ENCODE assay signal across 32 mouse cellular contexts in the genomic region with DNA sequence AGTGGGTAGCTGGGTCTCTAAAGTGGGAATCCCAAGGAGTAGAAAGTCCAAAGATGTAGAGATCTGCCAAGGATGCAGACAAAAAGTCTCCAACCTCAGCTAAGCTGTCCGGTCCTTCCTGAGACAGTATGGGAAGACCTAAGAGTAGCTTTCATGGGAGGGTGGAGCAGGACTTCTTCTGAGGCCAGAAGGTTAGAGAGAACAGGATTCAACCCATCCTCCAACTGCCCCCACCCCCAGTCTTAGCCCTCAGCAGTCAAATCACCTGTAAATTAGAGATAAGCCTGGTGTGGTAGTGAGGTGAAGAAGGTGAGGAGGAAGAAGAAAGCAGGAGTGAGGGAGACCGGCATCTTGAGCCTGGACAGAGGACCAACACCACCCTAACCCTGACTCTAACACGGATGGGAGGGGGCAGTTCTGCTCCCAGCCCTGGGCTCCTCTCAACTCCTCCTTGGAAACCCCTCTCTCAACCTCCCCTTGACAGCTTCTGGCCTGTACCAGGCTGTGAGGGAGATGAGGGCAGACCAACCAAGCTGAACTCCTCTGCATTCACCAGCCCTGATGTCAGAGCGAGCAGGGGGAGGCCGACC. TPM values are rescaled to one million over a fixed set of nuclear protein-coding genes. Genes with fewer than 3 reads are reported as not detected.
DNase-seq lines count a peak whose midpoint lies in the region; ATAC-seq and TF ChIP-seq lines count a peak whose summit lies in the region.
"Had no signal": no experiment of that assay in that cellular context is flagged by ENCODE, and none has a peak within 500 bp of the region (broad histone marks: within the 10 kb centered on the region; RNA-seq: fewer than 3 reads in every experiment).

No protein-coding gene starts in this region.

- intact Hi-C loops in heart, postnatal 25 days (cut with DNase I), result no loop called here
- intact Hi-C loops in heart, postnatal 10 days (cut with DNase I), result no loop called here

- H3K4me2 ChIP-seq in heart, embryonic 15.5 days, result peak overlapping the region; percentile 37
- peak overlapping the region; percentile 52 for H3K4me2 ChIP-seq in heart, postnatal 0 days (ENCODE audit: low read depth, low read length)
- H3K4me2 ChIP-seq: embryonic facial prominence, embryonic 13.5 days; hindbrain, embryonic 13.5 days; lung, embryonic 14.5 days; neural tube, embryonic 15.5 days had no signal

- H3K27ac ChIP-seq in heart, embryonic 10.5 days, result peak overlapping the region; percentile 93
- H3K27ac ChIP-seq in heart, embryonic 15.5 days, result peak overlapping the region; percentile 95
- H3K27ac ChIP-seq in heart, postnatal 0 days (ENCODE audit: low read depth), result peak overlapping the region; percentile 86
- H3K27ac ChIP-seq: embryonic facial prominence, embryonic 13.5 days; forebrain, embryonic 10.5 days; hindbrain, embryonic 13.5 days; liver, embryonic 14.5 days; neural tube, embryonic 15.5 days had no signal

- no peaks in the 10 kb centered on the region for H3K36me3 ChIP-seq in heart, embryonic 10.5 days
- H3K36me3 ChIP-seq in heart, embryonic 15.5 days, result no peaks in the 10 kb centered on the region
- H3K36me3 ChIP-seq in heart, postnatal 0 days (replicated peaks; ENCODE audit: control insufficient read depth, insufficient read depth, low read length), result no peaks in the 10 kb centered on the region
- H3K36me3 ChIP-seq: embryonic facial prominence, embryonic 13.5 days; forebrain, embryonic 10.5 days; hindbrain, embryonic 13.5 days; neural tube, embryonic 15.5 days had no signal

- ATAC-seq in heart, embryonic 15.5 days (replicated peaks; ENCODE audit: insufficient number of reproducible peaks, insufficient read depth, low FRiP score, low read depth), result no peak
- ATAC-seq in heart, postnatal 0 days (ENCODE audit: insufficient read depth, low read depth), result no peak
- ATAC-seq: CD4-positive, CD25-positive, alpha-beta regulatory T cell, adult 4 months; forebrain, embryonic 16.5 days; intestine, embryonic 16.5 days had no signal

- H3K4me3 ChIP-seq in heart, embryonic 10.5 days, result no peak overlapping the region
- peak overlapping the region; percentile 21; the same call in 1 of the 2 replicates for H3K4me3 ChIP-seq in heart, embryonic 15.5 days
- peak overlapping the region; percentile 2 for H3K4me3 ChIP-seq in lung, adult 2 months (replicated peaks; ENCODE audit: extremely low read depth, low read depth, low read length)
- peak overlapping the region; percentile 17 for H3K4me3 ChIP-seq in heart, postnatal 0 days (ENCODE audit: low read depth, low read length)
- H3K4me3 ChIP-seq: embryonic facial prominence, embryonic 13.5 days; forebrain, embryonic 10.5 days; hindbrain, embryonic 13.5 days; neural tube, embryonic 15.5 days had no signal

- no peak for DNase-seq in heart, embryonic 10.5 days (ENCODE audit: low spot score)
- DNase-seq in heart, postnatal 25 days (ENCODE audit: low spot score), result no peak
- DNase-seq in heart, postnatal 10 days, result no peak
- DNase-seq in lung, adult 2 months, result no peak
- no peak for DNase-seq in lung, postnatal 25 days (ENCODE audit: low spot score)
- no peak for DNase-seq in heart, postnatal 0 days (ENCODE audit: low spot score)
- no peak for DNase-seq in frontal cortex, postnatal 25 days (ENCODE audit: low spot score in 2 of 2)
- DNase-seq: adrenal gland, postnatal 25 days; cerebellum, adult 18-20 months; gastrocnemius, postnatal 10 days; kidney, adult 9 months; layer of hippocampus, postnatal 36 days; left cerebral cortex, postnatal 4 days; liver; lung, embryonic 14.5 days; midbrain, embryonic 14.5 days; retina, postnatal 1 day; right cerebral cortex, postnatal 14 days had no signal

- H3K4me1 ChIP-seq in heart, embryonic 10.5 days, result peaks cover 97% of the 10 kb centered on the region
- H3K4me1 ChIP-seq in heart, embryonic 15.5 days (replicated peaks), result peaks cover 84% of the 10 kb centered on the region
- 0 out of 2 replicates have a peak, but pooled peaks cover 2% of the 10 kb centered on the region for H3K4me1 ChIP-seq in lung, adult 2 months (ENCODE audit: control insufficient read depth, insufficient read depth, low read length)
- H3K4me1 ChIP-seq in heart, postnatal 0 days (ENCODE audit: control insufficient read depth, insufficient read depth), result peaks cover 67% of the 10 kb centered on the region

- WGBS in heart, embryonic 10.5 days, result 59% methylated on average over 5 of the region's 5 CpGs
- WGBS in heart, embryonic 15.5 days, result 64% methylated on average over 5 of the region's 5 CpGs
- WGBS in lung, adult 2 months, result 74% methylated on average over 5 of the region's 5 CpGs
- 56% methylated on average over 5 of the region's 5 CpGs for WGBS in heart, postnatal 0 days

- no peak for TF ChIP-seq POLR2A in lung, adult 2 months (IDR thresholded peaks at IDR 0.05; ENCODE audit: borderline replicate concordance, extremely low read depth, low read depth, low read length)

- no peak for TF ChIP-seq CTCF in lung, adult 2 months (IDR thresholded peaks at IDR 0.05; ENCODE audit: insufficient read depth, low read length)
- no peak for TF ChIP-seq CTCF in heart, postnatal 0 days (IDR thresholded peaks at IDR 0.05; ENCODE audit: low read depth)

- no peaks in the 10 kb centered on the region for H3K9me3 ChIP-seq in heart, embryonic 10.5 days
- no peaks in the 10 kb centered on the region for H3K9me3 ChIP-seq in heart, embryonic 15.5 days (replicated peaks)
- H3K9me3 ChIP-seq in heart, postnatal 0 days (replicated peaks; ENCODE audit: control insufficient read depth, low read length), result no peaks in the 10 kb centered on the region
- H3K9me3 ChIP-seq: embryonic facial prominence, embryonic 13.5 days; forebrain, embryonic 10.5 days; hindbrain, embryonic 13.5 days; neural tube, embryonic 15.5 days had no signal

- TF ChIP-seq EP300 in heart, postnatal 0 days (IDR thresholded peaks at IDR 0.05; ENCODE audit: low read depth), result no peak

- H3K9ac ChIP-seq in heart, embryonic 15.5 days, result peak overlapping the region; percentile 3; the same call in 1 of the 2 replicates
- 0 out of 2 replicates have a peak overlapping the region, but pooled peaks have one; percentile 24 for H3K9ac ChIP-seq in heart, postnatal 0 days (replicated peaks; ENCODE audit: low read depth, low read length)
- H3K9ac ChIP-seq: embryonic facial prominence, embryonic 13.5 days; hindbrain, embryonic 13.5 days; liver, embryonic 14.5 days; lung, embryonic 14.5 days; neural tube, embryonic 15.5 days had no signal

- no peaks in the 10 kb centered on the region for H3K27me3 ChIP-seq in heart, embryonic 10.5 days (ENCODE audit: insufficient read depth, poor library complexity, severe bottlenecking)
- no peaks in the 10 kb centered on the region for H3K27me3 ChIP-seq in heart, embryonic 15.5 days
- no peaks in the 10 kb centered on the region for H3K27me3 ChIP-seq in heart, postnatal 0 days (ENCODE audit: control insufficient read depth, insufficient read depth, low read length)

RNA-seq across cellular contexts. Expression of a gene that starts 2.2 kb away (rescaled TPM):
- polyA plus RNA-seq in heart, embryonic 10.5 days (2016; fragmentation: Nextera tagmentation; extraction: Ambion mirVana), result 148 and 184 TPM in 2 replicates
- 10 to 100 TPM; 19.0 to 21.6 TPM for total RNA-seq in heart, postnatal 25 days (2021)
- 114 and 133 TPM in 2 replicates for polyA plus RNA-seq in heart, embryonic 15.5 days (2015; fragmentation: Nextera tagmentation; extraction: Ambion mirVana)
- total RNA-seq in heart, postnatal 10 days (2021), result 10 to 100 TPM; 39.0 to 40.9 TPM
- polyA plus RNA-seq in lung, adult 2 months (2012; rRNA removed), result 32.1 and 34.5 TPM in 2 replicates
- total RNA-seq in heart, postnatal 0 days (2014; rRNA removed; ENCODE audit: low replicate concordance), result 88.5 and 93.0 TPM in 2 replicates
- 72.9 and 79.2 TPM in 2 replicates for polyA plus RNA-seq in heart, postnatal 0 days (2015; fragmentation: Nextera tagmentation; extraction: Ambion mirVana)
- total RNA-seq: monocyte, adult 5-6 weeks had no signal

RNA-seq across cellular contexts. Expression of a gene that starts 21.6 kb away (rescaled TPM):
- not detected in 2 replicates for polyA plus RNA-seq in heart, embryonic 10.5 days (2016; fragmentation: Nextera tagmentation; extraction: Ambion mirVana)
- total RNA-seq in heart, postnatal 25 days (2021), result under 1 TPM in 1 of 2 experiments, not detected in 1; 0.31 TPM
- 0.15 TPM in 1 of 2 replicates, not detected in the other for polyA plus RNA-seq in heart, embryonic 15.5 days (2015; fragmentation: Nextera tagmentation; extraction: Ambion mirVana)
- total RNA-seq in heart, postnatal 10 days (2021), result not detected
- polyA plus RNA-seq in lung, adult 2 months (2012; rRNA removed), result 2.9 and 7.0 TPM in 2 replicates
- total RNA-seq in heart, postnatal 0 days (2014; rRNA removed; ENCODE audit: low replicate concordance), result 5.3 TPM in 1 of 2 replicates, not detected in the other
- polyA plus RNA-seq in heart, postnatal 0 days (2015; fragmentation: Nextera tagmentation; extraction: Ambion mirVana), result 0.05 TPM in 1 of 2 replicates, not detected in the other
- total RNA-seq: common myeloid progenitor, adult 5-6 weeks; granulocyte monocyte progenitor cell, adult 5-6 weeks; layer of hippocampus, postnatal 36 days; left cerebral cortex, postnatal 4 days; monocyte, adult 5-6 weeks had no signal
- polyA plus RNA-seq: CD4-positive, CD25-positive, alpha-beta regulatory T cell, adult 4 months; forebrain, embryonic 10.5 days; forebrain, embryonic 16.5 days; hindbrain, embryonic 13.5 days; lung, embryonic 14.5 days; midbrain, embryonic 14.5 days; neural tube, embryonic 15.5 days had no signal

RNA-seq across cellular contexts. Expression of a gene that starts 27.5 kb away (rescaled TPM):
- 133 and 186 TPM in 2 replicates for polyA plus RNA-seq in heart, embryonic 10.5 days (2016; fragmentation: Nextera tagmentation; extraction: Ambion mirVana)
- total RNA-seq in heart, postnatal 25 days (2021), result 10 to 100 TPM; 40.9 to 42.8 TPM
- 57.8 and 83.8 TPM in 2 replicates for polyA plus RNA-seq in heart, embryonic 15.5 days (2015; fragmentation: Nextera tagmentation; extraction: Ambion mirVana)
- total RNA-seq in heart, postnatal 10 days (2021), result 10 to 100 TPM; 47.0 to 50.0 TPM
- 26.1 and 32.8 TPM in 2 replicates for polyA plus RNA-seq in lung, adult 2 months (2012; rRNA removed)
- 20.5 and 20.9 TPM in 2 replicates for total RNA-seq in heart, postnatal 0 days (2014; rRNA removed; ENCODE audit: low replicate concordance)
- polyA plus RNA-seq in heart, postnatal 0 days (2015; fragmentation: Nextera tagmentation; extraction: Ambion mirVana), result 41.3 and 42.1 TPM in 2 replicates

RNA-seq across cellular contexts. Expression of a gene that starts 51.5 kb away (rescaled TPM):
- 0.39 and 2.0 TPM in 2 replicates for polyA plus RNA-seq in heart, embryonic 10.5 days (2016; fragmentation: Nextera tagmentation; extraction: Ambion mirVana)
- total RNA-seq in heart, postnatal 25 days (2021), result not detected
- 0.72 and 1.1 TPM in 2 replicates for polyA plus RNA-seq in heart, embryonic 15.5 days (2015; fragmentation: Nextera tagmentation; extraction: Ambion mirVana)
- total RNA-seq in heart, postnatal 10 days (2021), result under 1 TPM in 1 of 2 experiments, not detected in 1; 0.19 TPM
- 4.8 and 8.3 TPM in 2 replicates for polyA plus RNA-seq in lung, adult 2 months (2012; rRNA removed)
- not detected in 2 replicates for total RNA-seq in heart, postnatal 0 days (2014; rRNA removed; ENCODE audit: low replicate concordance)
- 0.19 and 0.62 TPM in 2 replicates for polyA plus RNA-seq in heart, postnatal 0 days (2015; fragmentation: Nextera tagmentation; extraction: Ambion mirVana)
- total RNA-seq: monocyte, adult 5-6 weeks had no signal
- polyA plus RNA-seq: CD4-positive, CD25-positive, alpha-beta regulatory T cell, adult 4 months; large intestine, adult 2 months; liver, embryonic 14.5 days; small intestine, adult 2 months had no signal
